Mouse (Mus musculus): ENCODE measurements around the gene Zfp213.
"Not testable (repeated sequence)": the region's sequence is repeated elsewhere in the genome, so short reads cannot be mapped to it uniquely, and the experiment has no call there.

- TF ChIP-seq CTCF (conservative IDR thresholded peaks at IDR 0.05; ENCODE audit: low read length); POU5F1 (IDR thresholded peaks at IDR 0.05; ENCODE audit: borderline replicate concordance, low read length): not testable (repeated sequence)
These were observed 32.6 kb downstream of the Zfp213 start for GRCm38 (mm10) chr17:23531408-23531807.
